Mouse (Mus musculus) frontal cortex, postnatal 25 days (tissue): ENCODE data around the gene Cx3cl1.
A peak's percentile ranks its signal among the peaks of the same experiment; 100 is the strongest.

Experiments
- DNase-seq, 2 experiments: peaks; one replicate each; pipeline ENCODE4 v3.0.0; 2022; ENCODE audit warnings: low spot score in 2 of 2

Cx3cl1 gene

GRCm38 (mm10) chr8:94801293-94802095, 29.7 kb downstream of the Cx3cl1 start:
- peak in 1 of 2 experiments; percentile 54 for DNase-seq

DNA sequence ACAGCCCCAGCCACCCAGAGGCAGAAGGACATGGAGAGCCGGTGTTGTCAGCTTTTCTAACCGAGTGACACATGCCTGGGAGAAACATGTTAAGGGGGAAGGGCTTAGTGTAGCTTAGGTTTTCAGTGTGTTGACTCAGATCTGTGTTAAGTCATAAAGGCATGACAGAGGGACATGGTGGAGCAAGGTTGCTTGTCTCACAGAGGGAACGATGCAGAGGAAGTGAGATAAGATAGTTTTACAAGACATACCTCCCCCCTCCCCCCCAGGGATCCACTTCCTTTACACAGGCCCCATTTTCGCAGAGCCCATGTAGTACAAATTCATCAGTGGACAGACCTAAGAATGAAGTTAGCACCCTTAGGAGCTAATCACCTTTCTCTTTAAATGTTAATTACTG, 30.6 kb downstream of the Cx3cl1 start:
- no peak for DNase-seq

- no peak for DNase-seq
Observed at GRCm38 (mm10) chr8:94803551-94803950, 31.7 kb downstream of the Cx3cl1 start.

- DNase-seq = no peak
Observed at GRCm38 (mm10) chr8:94804546-94805340, 32.9 kb downstream of the Cx3cl1 start.

DNA sequence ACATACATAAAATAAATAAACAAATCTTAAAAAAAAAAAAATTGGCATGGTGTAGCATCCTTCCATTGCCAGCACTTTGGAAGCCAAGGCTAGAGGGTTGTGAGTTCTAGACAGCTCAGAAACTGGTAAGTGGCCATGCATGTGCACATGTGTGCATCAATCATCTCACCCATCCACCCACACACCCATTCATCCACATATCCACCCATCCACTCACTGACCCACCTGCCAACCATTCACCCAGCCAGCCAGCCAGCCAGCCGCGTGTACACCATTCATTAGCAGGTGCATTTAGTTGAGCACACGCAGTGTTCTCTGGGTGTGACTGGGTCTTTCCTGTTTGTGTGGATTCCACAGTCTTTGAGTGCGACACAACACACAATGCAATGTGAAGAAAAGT, 34.0 kb downstream of the Cx3cl1 start:
- DNase-seq = no peak

GRCm38 (mm10) chr8:94807506-94807905, 35.7 kb downstream of the Cx3cl1 start:
- DNase-seq = no peak

DNA sequence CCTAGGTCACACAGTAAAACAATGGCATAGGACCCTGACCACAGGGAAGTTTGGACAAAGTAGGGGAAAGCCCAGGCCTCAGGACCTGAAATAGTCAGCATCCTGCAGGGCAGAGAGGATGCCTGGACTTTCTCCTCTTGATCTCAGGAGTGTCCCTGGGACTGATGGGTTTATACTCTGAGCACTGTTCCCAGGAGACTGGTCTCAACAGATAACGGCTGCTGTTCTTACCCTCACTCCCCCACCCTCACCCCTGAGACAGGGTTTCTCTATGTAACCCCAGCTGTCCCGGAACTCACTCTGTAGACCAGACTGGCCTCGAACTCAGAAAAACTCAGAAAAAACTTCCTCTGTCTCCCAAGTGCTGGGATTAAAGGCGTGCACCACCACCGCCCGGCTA, 36.6 kb downstream of the Cx3cl1 start:
- no peak for DNase-seq

- no peak for DNase-seq
Observed at GRCm38 (mm10) chr8:94810153-94810552, 38.3 kb downstream of the Cx3cl1 start, which contains the start of gene Ccl17. Gene Ccl17 (plus strand): TSS chr8:94810453.

GRCm38 (mm10) chr8:94810855-94811254, 39.0 kb downstream of the Cx3cl1 start:
- DNase-seq = no peak

DNA sequence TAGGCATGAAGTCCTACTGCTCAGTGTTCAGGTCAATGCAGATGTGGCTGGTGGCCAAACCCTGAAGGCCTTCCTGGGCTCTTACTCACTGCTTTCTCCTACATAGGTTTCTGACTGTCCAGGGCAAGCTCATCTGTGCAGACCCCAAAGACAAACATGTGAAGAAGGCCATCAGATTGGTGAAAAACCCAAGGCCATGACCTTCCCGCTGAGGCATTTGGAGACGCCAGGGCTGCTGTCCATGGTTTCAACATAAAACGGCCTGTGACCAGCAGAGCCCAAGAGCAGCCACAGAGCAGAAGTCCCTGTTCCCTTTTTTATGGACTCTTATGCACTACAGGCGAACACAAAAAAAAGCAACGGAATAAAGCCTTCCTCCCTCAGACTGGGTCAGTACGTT, 39.8 kb downstream of the Cx3cl1 start:
- no peak for DNase-seq

DNA sequence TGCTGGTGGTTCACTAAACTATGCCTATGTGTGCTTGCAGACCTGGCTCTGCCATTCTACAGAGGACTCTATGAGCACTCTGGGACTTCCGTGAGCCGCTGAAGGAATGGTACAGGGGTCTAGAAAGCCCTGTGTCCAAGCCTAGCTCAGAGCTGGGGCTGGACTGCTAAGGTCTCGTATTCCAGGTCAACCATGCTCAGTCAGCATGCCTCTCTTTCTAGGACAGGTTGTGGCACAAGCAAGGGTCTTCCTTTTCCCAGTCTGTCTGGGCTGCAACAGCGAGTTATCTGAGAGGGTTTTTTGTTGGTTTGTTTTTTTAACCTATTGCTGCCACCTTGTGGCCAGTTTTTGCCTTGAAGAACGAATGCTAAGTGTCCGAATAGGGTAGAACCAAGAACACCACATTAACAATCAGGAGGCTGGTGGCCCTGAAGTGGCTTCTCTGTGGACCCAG, 40.9 kb downstream of the Cx3cl1 start:
- DNase-seq = peak; percentile 92 to 96

- DNase-seq = no peak
Observed at GRCm38 (mm10) chr8:94814556-94814955, 42.7 kb downstream of the Cx3cl1 start.

DNA sequence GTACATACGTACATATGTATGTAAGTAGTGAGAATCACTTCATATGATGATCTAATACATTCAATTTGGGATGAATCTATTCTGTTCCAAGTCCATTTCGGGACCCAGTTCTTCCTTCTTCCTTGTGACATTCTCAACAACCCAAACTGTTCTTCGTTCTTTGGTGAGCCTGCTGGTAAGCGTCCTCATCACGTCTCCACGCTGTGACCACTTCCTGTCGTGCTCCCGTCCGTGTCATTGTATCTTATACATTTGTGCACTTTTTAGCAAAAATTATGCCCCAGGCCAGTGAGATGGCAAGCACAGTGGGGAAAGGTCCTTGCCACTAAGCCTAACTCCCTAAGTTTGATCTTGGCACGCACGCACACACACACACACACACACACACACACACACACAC, 46.1 kb downstream of the Cx3cl1 start:
- no peak for DNase-seq

DNA sequence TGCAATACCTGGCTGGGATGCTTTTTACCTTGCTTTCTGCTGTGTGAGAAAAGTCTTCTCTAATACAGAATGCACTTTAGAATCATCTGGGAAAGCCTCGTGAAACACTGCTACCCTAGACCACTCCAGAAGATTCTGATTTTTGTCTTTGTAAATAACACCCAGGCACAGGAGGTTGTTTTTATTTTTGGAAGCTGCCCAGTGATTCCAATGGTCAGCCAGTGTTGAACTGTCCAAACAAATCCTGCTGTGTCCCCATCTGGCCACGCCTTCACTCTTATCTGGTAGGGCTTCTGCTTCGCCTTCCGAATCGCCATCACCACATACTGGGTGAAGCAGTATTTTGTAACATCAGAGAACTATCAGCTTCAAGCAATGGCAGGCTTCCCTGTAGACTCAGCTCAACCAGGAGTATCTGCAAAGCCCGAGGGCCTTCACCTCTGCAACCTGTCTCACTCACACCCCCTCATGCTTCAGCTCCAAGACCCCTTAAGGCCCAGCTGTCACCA, 47.9 kb downstream of the Cx3cl1 start:
- no peak for DNase-seq

DNA sequence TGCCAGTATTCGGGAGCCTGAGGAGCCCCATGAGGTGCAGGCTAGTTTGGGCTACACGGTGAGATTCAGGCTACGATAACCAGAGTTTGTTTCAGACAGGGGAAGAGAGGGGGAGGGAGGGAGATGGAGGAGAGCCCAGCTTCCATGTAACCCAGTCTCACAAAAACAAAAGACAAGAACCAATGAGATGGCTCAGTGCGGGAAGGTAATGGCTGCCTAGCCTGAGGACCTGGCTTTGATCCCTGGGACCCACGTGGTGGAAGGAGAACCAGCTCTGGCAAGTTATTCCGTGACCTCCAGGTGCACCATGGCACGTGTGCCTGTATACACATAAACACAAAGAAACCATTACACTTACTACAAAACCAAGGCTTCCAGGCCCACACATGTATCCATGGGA, 48.7 kb downstream of the Cx3cl1 start:
- DNase-seq = no peak

- no peak for DNase-seq
Observed at GRCm38 (mm10) chr8:94821381-94821780, 49.6 kb downstream of the Cx3cl1 start.

DNA sequence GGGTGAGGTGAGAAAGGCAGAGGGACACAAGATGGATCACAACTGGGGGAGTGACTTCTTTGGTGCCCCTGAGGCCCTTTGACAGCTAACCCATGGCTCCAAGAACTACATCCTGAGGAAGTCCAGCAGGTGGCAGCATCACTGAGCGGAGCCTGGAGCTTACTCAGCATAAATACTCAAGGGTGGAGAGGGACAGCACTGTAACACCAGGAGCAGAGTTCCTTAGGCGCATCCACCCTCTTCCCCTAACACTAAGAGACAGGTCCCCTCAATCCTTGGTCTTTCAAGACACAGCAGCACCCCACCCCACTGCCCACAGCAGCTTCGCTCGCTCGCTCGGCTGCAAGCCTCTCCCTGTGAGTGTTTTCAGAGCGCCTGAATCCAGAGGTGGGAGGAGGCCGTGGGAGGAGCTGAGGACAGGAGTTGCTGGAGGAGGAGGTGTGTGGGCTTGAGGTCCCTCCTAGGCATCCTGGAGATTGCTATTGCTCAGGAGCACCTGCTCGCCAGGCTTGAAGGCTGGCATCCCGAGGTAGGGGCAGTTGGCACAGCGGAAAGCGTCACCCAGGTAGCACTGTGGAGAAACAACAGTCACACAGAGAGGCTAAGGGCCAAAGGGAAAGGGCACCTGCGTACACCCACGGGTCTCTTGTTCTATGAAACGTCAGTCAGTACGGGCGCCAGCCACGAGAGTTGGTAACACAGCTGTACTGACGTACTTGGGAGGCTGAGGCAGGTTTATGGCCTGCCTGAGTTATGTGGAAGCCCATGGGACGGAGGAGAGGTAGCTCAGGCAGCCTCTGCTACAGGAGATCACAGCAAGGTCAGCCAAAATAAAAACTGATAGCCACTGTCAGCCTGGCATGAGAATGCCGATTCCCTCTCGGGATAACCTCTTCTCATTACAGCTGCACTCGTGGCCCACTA, 51.1 kb downstream of the Cx3cl1 start:
- DNase-seq = no peak

DNA sequence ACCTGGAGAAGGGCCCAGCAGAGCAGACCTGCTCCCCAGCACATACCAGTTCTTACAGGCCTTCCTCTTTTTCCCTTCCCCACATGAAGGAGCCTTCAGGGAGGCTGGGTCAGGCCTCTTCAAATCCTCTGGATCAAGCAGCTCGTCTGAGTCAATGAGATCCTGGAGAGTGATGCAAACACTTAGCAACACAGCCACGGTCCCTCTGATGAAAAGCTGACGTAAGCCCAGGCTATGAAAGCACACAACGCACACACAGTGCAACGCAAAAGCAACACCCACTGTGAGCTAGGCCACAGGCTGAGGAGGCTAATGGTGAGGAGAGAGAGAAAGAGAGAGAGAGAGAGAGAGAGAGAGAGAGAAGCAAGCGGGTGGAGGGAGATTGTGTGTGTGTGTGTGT, 53.4 kb downstream of the Cx3cl1 start:
- DNase-seq = no peak

- DNase-seq = no peak
Observed at GRCm38 (mm10) chr8:94826210-94826609, 54.4 kb downstream of the Cx3cl1 start.

GRCm38 (mm10) chr8:94828284-94828683, 56.5 kb downstream of the Cx3cl1 start:
- DNase-seq = no peak
